Mouse (Mus musculus) lung, postnatal 10 days (tissue): ENCODE measurements at regions not wholly inside any gene's neighbourhood (a gene's known extent, or its start where the extent isn't known, plus 50 kb on each side); places are given as distances from the start of the nearest gene placed in this dataset.

Experiments used
- DNase-seq: peaks from one replicate; pipeline ENCODE4 v3.0.0; 2021

DNA sequence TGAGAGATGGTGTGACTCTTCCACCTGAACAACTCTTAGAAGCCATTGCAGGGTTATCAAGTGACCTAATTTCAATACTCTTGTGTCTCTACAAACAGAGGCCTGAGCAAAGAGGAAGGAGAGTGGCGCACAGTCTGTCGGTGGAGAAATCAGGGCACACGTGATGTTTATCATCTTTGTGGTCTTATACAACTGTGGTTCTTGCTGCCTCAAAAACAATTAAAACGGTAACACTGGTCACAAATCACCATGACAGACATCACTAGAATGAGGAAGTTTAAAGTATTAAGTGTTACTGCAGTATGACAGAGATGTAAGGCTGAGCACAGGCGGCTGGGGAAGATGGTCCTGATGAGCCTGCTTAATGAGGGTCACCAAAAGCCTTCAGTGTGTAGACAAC lies 73.6 kb downstream of the Sdc1 start:
- no peak for DNase-seq

GRCm38 (mm10) chr12:8845443-8845842 lies 74.3 kb downstream of the Sdc1 start:
- DNase-seq: no peak

DNA sequence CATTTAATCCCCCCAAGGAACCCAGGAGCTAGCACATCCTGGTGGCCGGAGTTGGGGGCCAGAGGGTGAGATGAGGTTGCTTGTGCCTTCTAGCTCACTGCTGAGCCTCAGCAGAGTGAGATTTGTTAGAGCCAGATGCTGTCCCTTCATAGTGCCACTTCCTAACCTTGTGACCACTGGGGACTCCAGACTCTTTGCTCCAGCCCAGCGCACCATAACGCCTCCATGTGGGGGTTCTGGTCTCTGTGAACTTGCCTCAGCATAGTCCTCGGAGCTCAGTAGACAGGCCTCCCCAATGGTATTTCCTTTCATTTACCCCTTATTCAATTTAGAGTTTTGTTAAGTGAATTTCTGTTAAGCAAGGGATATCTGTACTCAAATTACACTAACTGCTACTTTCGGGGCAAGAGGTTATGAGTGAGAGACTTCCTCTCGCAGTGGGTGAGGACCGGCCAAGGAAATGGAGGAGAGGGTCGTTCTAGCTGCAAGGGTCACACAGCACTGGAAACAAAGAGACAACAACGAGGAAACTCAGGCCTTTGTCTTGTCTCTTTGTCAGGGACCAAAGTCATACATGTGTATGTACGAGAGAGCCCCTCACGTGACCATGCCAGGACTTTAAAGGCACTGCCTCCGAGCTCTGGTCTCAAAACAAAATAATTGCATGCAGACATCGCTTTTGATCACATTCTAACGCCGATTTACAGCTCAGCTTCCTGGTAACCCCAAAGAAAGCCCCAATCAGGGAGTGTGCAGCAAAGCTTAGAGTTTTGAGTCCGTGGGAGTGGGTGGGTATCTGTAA lies 74.8 kb upstream of the Laptm4a start:
- no peak for DNase-seq

DNA sequence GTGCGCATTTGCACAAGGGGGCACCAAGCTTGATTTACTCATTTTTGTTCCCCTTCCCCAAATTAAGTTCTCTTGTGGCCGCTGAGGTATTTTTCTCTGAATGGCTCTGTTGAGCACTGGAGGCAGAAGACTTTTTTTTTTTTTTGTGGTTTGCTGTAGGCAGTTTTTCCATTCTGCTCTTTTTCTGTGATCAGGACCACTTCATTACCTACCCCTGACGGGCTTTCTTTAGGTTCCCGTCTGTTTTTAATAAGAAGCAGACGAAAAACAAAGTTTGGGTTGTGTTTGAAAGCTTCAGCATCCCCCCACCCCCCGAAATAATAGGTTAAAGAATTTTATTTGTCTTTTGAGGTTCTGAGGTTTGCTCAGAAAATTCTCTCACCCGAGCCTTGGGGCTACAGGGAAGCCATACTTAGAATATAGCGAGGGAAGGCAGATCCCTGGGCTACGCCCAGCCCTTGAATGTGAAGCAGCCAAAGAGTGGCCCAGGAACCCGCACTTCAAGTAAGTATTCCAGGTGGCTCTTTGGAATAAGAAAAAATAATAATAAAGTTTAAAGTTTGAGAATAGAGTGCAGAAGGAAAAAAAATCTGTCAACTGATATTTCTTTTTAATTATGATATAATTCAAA lies 74.1 kb upstream of the Laptm4a start:
- no peak for DNase-seq

DNA sequence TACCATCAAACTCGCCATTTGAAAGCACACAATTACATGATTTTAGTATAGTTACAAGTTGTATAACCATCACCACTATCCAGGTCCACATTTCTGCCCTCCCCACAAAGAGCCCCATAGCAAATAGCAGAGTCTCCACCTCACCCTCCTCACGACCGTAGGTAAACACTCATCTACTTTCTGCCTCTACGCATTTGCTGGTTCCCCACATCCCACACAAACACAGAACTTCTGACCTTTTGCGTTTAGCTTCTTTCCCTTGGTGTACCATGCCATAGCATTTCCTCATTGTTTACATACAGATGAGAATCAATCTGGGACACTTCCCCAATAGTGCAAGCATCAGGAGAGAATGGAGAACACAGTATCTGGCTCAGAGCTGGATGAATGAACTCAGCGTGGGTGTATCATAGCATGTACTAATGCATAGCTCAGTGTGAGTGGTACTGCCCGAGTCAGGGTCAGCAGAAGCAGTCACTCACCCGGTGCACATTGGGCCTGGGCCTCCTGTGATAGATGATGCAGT lies 73.5 kb upstream of the Laptm4a start:
- no peak for DNase-seq

- no peak for DNase-seq
Measured at GRCm38 (mm10) chr12:8853858-8854257, 67.6 kb upstream of the Laptm4a start.

- DNase-seq: no peak
Measured at GRCm38 (mm10) chr12:8854401-8854800, 67.1 kb upstream of the Laptm4a start.

DNA sequence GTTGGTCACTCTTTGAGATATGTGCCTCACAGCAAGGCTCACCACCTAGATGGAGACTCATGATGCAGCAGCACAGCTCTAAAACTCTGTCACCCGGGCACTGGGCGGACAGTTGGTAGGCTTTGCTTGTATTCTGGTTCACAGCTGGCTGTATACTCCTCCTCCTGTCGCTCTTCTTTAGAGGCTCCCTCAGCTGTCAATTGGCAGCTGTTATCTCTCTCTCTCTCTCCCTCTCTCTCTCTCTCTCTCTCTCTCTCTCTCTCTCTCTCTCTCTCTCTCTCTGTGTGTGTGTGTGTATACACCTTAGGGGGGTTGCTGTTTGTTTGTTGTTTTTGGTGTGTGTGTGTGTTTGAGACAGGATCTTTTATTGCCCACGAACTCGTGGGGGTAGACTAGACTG lies 66.3 kb upstream of the Laptm4a start:
- no peak for DNase-seq

DNA sequence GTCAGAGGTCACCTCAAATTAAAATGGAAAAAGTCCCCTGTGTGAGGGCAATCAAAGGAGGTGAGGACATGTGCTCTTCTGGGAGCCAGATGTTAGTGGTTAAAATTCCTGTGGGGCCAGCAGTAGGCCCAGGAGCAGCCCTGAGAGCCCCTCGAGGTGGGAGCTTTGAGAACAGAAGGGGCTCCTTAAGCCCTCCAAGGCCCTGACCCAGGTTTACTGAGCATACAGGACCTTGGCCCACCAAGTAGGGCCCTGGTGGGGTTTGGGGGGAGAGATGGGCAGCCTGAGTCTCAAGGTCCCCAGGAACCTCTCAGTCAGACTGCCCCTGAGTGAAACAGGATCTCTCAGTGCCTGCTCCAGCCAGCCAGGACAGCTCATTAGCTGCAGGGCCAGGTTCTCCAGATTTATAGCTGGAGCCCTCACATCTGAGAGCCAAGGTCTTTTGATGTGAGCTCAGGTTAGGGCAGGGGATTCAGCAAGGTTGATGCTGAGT lies 65.4 kb upstream of the Laptm4a start:
- DNase-seq: no peak

DNA sequence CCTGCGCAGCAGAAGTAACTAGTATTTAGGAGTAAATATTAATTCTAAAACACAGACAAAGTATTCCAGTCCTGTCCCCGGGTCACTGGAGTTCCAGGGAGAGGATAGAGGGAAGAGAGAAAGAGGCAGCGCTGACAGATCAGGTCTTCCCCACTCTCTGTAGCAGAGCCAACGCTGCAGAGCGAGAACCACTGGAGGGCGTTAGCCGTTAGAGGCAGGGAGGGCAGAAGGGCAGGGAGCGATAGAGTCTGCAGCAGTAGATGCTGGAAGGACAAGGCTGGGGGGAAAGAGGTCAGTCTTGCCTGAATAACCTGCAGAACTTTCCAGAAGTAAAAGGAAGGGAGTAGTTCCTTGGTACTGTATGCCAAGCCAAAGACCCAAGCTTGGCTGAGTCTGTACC lies 64.2 kb upstream of the Laptm4a start:
- no peak for DNase-seq

DNA sequence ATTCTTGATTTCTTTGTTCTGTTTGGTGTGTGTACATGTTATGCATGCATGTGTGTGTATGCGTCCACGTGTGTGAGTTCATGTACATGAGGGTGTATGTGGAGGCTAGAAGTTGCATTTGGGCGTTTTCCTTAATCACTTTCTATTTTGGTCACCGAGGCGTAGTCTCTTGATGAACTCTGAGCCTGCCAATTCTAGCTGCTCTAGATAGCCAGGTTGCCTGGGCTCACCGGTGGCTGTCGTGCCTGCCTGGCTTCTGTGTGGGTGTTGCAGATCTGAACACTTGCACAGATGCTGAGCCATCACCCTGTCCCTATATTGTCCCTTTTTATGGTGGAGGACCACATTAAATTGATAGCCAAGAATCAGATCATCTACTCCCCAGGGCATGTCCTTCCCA lies 62.7 kb upstream of the Laptm4a start:
- DNase-seq: no peak

- peak; percentile 23 for DNase-seq
Measured at GRCm38 (mm10) chr12:8859588-8859987, 61.9 kb upstream of the Laptm4a start.

GRCm38 (mm10) chr12:8864830-8865229 lies 56.6 kb upstream of the Laptm4a start:
- DNase-seq: no peak

DNA sequence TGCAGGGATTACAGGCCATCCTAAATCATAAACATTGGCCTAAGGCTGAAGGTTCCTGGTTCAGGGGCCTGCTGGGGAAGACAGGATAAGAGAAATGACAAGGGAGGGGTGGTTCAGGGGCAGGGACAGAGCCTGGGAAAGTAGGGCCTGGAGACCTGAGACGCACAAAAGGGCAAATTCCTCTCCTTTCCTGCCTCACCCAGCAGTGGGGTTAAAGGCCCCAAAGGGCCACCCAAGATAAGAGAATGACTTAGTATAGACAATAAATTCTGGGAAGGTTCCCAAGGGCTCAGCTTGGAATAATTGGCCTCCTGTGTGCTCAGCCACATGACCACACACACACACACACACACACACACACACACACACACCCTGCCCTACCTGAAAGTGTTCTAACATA lies 56.2 kb upstream of the Laptm4a start:
- no peak for DNase-seq

GRCm38 (mm10) chr12:8867104-8867503 lies 54.4 kb upstream of the Laptm4a start:
- no peak for DNase-seq

GRCm38 (mm10) chr12:8868690-8869089 lies 52.8 kb upstream of the Laptm4a start:
- no peak for DNase-seq

GRCm38 (mm10) chr12:8869190-8869589 lies 52.3 kb upstream of the Laptm4a start:
- no peak for DNase-seq
